Mouse (Mus musculus): ENCODE measurements around the gene Vps41. TPM values are rescaled to one million over a fixed set of nuclear protein-coding genes. Genes with fewer than 3 reads are reported as not detected.

Vps41 gene
- 39.0 and 41.2 TPM in 2 replicates for total RNA-seq (2014; fragmentation: Nextera tagmentation)
- 44.9 and 54.8 TPM in 2 replicates for total RNA-seq (2017)

DNA sequence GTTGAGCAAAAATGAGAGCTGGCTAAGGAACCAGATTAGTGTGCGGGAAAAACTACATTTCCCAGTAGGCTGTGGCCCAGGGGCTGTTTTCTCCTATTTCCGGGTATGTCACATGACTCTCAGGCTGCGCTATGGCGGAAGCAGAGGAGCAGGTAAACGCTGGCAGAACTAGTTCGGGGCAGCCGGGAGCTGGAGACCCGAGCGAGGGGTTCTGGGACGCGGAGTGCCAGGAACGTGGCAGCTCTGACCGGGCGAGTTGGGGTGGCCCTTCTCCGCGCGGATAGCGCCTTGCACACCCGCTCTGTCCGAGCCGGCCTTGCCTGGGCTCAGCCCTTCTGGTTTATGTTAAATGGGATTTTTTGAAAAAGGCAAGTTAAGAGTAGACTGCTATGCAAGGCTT is at the start of gene Vps41:
Gene Vps41 (plus strand): TSS at position 102 of the 400 bp plus-strand sequence.
- peak; percentile 100 for ATAC-seq (replicated peaks; ENCODE audit: poor library complexity, severe bottlenecking)

DNA sequence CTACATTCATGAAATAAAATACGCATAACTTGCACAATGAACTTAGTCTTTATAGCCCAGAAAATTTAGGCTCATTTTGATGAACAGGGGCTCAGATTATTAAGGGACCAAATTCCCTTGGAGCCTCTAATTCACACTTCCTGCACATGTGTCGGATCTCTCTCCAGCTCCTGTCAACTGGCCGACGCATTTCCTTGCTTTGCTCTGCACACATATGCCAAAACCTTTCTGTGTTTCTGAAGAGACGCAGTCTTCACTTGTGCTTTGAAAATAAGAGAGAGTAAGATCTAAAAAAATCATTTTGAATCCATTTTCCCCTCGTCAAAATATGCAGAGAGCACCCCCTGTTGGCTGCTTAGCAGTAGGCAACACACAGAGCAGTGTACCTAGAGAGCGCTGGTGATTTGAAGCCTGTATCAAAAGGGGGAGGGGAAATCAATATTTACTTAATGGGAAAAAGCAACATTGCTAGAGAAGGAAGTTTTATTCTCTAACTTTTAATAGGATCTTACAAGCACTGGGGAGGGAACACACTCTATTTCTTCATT is 18.5 kb upstream of the Vps41 start:
- no peak for ATAC-seq (replicated peaks; ENCODE audit: poor library complexity, severe bottlenecking)

DNA sequence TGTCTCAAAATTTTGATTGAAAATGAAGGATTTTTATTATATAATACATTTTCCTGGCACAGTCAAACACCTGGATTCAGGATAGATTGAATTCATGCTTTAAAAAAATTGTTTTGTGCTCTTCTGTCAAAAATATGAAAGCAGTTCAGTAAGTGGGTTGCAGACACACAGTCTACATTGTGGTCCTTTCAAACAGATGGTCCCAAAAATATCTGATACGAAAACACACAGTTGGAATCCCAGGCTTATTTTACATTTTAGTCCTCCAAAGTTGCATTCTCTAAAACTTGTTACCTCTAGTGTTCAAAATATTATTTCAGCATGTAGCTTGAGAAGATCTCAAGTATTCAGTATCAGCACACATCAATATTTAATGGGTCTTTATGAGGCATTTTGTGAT is 5.4 kb upstream of the Vps41 start:
- no peak for ATAC-seq (replicated peaks; ENCODE audit: poor library complexity, severe bottlenecking)

- ATAC-seq (replicated peaks; ENCODE audit: poor library complexity, severe bottlenecking), result no peak
Observed at GRCm38 (mm10) chr13:18716707-18717106, 379 bp upstream of the Vps41 start.

DNA sequence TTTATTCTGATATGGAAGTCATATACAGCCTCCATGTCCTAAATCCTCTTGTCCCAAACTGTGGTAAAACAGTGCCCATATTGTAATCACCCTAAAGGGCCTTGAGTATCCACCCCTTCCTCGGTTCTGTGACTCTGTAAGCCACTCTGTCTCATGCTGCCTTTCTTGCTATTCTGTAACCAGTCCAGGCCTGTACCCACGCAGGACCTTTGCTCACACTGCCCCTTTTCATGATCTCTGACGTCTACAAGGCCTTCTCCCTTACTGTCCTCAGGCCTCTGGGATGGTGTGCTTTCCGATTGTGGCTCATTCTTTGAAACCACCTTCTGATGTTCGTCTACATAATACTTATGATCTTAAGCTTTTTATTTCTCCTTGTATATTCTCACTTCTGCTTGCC is 1.4 kb downstream of the Vps41 start:
- ATAC-seq (replicated peaks; ENCODE audit: poor library complexity, severe bottlenecking), result no peak

- ATAC-seq (replicated peaks; ENCODE audit: poor library complexity, severe bottlenecking), result no peak
Observed at GRCm38 (mm10) chr13:18730666-18731065, 13.6 kb downstream of the Vps41 start.

DNA sequence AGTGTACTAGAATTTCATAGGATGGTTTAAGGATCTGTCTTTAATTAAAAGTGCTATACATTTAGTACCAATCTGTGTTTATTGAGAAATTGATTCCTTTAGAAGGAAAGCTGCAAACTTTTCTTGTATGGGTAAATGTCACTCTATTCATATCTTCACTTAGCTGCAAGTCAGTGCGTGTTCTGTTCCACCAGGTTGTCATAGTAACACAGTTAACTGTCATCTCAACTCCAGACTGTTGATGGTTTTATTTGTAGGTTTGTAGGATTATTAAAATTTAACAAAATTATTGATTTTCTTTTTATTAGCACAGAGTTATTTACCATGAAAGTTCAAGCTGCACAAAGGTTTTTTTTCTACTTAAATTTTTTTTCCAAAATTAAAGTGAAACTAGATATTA is 19.5 kb downstream of the Vps41 start:
- no peak for ATAC-seq (replicated peaks; ENCODE audit: poor library complexity, severe bottlenecking)

DNA sequence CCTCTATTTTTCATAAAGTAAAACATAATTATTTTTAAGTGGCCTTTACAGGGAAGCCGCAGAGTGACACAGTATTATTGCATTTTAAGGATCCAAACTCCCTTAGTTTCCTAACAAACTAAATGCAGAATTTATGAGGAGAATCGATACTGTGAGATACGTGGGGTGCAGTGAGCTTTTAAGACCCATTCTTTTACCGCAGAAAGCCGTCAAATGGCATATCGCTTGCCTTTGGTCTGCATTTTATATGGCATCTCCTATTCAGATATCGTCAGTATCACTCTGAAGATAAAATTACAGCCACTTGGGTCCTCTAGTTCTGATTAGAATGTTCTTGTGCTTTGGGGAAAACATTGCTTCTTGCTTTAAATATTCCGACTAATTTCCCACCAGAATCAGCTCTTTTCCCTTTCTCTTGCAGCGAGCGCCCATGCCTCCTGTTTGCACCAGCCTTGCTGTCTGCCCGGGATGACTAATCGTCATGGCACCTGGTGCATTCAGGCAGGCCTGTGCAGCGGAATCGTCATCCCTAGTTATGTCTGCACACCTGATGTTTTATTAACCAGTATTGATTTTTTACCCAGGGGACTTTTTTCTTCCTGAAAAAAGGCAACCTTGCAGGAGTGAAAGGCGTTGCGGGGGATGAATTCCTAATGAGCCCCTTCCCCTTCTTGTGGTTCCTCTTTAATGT is 26.6 kb downstream of the Vps41 start:
- no peak for ATAC-seq (replicated peaks; ENCODE audit: poor library complexity, severe bottlenecking)

DNA sequence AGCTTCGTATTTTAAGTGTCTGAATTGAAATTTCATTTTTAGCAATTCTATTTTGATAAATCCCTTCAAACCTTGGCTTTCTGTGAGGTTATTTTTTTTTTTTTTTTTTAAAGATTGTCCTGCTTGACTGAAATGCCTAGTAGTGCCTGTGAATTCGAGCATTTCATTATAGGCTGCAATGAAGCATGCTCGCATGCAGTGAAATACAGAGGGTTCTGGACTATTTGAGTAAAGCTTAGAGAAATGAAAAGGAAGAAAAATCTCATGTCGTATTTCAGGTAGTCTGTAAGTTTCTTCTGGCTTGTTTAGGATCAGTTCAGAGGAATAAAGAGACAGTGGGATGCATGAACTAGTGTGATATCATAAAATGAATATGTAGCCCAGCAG is 27.2 kb downstream of the Vps41 start:
- no peak for ATAC-seq (replicated peaks; ENCODE audit: poor library complexity, severe bottlenecking)

GRCm38 (mm10) chr13:18757958-18758357 is 40.9 kb downstream of the Vps41 start:
- no peak for ATAC-seq (replicated peaks; ENCODE audit: poor library complexity, severe bottlenecking)

DNA sequence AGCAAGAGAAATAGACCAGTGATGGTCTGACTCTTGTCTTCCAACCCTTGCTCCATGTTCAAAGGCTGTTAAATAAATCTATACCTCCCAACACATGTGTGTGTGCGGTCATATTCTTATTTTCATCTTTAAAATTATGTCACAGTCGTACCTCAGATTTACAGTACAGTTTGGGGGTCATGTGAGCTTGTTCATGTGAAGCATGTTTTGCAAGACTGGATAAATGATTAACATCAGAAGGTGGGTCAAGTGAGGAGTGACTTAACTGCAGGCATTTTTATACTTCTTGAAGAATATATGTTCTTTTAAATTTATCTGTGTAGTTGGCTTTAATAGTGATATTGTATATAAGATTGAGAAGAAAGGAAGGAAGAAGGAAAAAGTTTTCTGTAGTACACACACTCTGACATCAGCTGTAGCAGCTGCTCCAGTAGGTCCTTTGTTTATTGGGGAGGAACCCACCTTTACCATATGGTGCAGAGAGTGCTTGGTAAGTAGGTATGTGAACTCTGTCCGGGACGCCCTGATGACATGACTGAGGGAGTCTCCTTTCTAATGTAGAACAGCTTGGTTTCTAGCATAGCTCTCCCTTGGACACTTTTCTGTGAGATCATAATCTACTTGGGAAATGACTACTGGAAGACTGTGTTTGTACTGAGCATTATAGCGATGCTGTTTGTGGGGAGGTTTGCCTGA is 42.4 kb downstream of the Vps41 start:
- ATAC-seq (replicated peaks; ENCODE audit: poor library complexity, severe bottlenecking), result no peak

- no peak for ATAC-seq (replicated peaks; ENCODE audit: poor library complexity, severe bottlenecking)
Observed at GRCm38 (mm10) chr13:18761452-18761851, 44.4 kb downstream of the Vps41 start.

DNA sequence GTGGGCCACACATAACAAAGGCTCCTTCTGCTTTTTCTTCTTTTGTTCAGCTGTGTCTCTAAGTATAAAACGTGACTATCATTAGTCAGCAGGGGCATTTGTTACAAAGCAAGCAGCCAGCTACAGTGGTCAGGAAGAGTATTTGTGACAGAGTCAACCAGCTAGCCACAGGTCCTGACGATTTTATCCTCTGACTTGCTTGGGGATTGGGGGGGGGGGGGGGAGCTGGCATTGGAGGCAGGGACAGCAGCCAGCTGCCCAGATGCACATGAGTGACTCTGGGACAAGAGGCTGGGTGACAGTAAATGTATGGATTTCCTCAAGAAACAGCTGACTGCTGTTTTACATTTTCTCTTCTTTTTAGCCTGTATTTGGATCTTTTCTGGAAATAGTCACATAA is 50.8 kb downstream of the Vps41 start:
- no peak for ATAC-seq (replicated peaks; ENCODE audit: poor library complexity, severe bottlenecking)

DNA sequence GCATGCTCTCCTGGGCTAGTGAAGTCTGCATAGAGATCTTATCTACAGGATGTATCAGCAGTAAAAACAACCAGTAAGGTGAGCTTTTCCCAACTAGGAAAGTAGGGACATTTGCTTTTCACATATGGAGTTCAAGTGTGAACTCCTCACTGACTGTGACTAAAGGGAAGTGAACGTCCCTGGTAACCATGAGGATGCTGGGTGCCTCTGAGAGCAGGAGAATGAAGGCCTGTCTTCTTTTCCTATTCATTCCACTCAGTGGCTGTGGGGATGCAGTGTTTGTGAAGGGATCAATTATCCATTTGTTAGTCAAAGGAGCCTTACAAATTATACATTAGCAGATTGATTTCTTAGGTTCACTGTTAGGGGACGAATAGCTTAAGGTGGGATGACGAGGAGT is 51.4 kb downstream of the Vps41 start:
- ATAC-seq (replicated peaks; ENCODE audit: poor library complexity, severe bottlenecking), result no peak

DNA sequence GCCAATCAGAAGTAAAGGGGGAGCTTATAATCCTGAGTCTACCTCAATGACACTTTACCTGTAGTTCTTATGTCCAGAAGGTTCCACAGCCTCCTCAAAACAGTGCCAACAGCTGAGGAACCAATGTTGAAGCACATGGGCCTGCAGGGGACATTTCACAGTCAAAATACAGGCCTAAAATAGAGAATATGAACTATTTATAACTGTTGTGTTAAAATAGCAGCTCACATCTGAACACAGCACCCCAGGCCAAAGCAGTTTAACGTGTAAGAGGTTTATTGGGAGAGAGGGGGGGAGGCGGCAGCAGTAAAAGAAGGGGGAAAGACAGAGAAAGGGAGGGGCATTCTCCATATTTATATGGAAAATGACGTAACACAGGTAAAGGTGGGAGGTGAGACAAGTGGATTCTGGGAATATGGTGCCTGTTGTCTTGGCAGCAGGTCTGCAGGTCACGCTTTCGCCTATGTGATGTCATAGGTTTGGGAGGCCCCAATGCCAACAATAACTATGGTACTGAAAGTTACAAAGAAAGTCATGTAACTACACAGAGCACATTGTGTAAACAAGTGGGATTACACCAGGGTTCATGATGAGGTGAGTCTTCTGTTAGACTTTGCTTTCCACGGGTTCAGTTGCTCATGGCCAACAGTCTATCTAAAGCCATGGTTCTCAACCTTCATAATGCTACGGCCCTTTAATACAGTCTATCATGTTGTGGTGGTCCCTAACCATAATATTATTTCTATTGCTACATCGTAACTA is 56.5 kb downstream of the Vps41 start:
- no peak for ATAC-seq (replicated peaks; ENCODE audit: poor library complexity, severe bottlenecking)

DNA sequence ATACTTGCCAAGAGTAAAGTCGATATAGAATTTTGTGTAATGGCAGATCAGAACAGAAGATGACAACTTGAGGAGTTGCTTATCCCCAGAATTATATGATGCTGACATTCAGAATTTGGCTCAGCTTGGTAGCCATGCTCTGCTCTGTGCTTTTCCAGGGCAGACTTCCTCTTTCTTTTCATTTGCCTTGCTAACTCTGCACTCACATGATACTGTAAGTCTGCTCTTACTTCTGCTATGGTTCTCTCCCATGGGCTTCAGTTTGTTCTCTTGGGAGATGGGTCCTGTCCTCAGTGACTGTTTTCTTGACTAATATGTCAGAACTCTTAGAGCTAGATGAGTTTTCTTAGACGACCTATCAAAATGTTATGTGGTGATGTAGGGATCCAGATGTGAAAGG is 64.2 kb downstream of the Vps41 start:
- ATAC-seq (replicated peaks; ENCODE audit: poor library complexity, severe bottlenecking), result peak; percentile 65; the same call in 1 of the 2 replicates

- peak; percentile 79 for ATAC-seq (replicated peaks; ENCODE audit: poor library complexity, severe bottlenecking)
Observed at GRCm38 (mm10) chr13:18785702-18786101, 68.6 kb downstream of the Vps41 start.

GRCm38 (mm10) chr13:18788040-18788439 is 71.0 kb downstream of the Vps41 start:
- no peak for ATAC-seq (replicated peaks; ENCODE audit: poor library complexity, severe bottlenecking)

DNA sequence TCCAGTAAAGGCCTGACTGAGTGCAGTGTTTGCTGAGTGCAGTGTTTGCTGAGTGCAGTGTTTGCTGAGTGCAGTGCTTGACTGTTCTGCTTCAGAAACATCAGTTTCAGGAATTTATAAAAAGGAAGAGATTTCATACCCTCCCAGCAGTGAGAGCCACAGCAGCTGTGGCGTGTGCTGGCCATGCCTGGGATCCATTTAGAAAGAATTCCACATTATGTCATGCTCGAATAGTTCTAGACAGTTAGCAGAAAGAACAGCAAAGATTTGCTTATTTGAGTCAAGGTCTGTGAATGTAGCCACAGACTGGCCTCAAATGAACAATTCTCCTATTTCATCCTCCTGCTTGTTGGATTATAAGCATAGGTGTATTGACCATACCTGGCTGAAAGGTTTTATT is 71.6 kb downstream of the Vps41 start:
- ATAC-seq (replicated peaks; ENCODE audit: poor library complexity, severe bottlenecking), result no peak

DNA sequence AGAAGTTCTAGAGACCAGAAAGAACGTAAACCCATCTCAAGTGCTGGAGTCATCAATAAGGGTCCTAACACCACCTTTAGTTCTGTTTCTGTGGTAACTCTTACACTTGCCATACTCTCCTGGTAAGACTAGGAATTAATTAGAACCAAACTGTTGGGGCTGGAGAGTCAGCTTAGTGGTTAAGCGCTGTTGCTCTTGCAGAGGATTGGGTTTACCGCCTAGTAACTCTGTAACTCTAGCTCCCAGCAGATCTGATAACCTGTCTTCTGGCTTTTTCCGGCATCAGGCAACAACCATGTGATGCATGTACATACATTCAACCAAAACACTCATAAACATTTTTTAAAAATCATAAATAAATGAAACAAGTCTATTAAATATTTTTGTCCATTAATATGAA is 72.6 kb downstream of the Vps41 start:
- ATAC-seq (replicated peaks; ENCODE audit: poor library complexity, severe bottlenecking), result no peak

GRCm38 (mm10) chr13:18790086-18790485 is 73.0 kb downstream of the Vps41 start:
- ATAC-seq (replicated peaks; ENCODE audit: poor library complexity, severe bottlenecking), result no peak
